In the genomic region with DNA sequence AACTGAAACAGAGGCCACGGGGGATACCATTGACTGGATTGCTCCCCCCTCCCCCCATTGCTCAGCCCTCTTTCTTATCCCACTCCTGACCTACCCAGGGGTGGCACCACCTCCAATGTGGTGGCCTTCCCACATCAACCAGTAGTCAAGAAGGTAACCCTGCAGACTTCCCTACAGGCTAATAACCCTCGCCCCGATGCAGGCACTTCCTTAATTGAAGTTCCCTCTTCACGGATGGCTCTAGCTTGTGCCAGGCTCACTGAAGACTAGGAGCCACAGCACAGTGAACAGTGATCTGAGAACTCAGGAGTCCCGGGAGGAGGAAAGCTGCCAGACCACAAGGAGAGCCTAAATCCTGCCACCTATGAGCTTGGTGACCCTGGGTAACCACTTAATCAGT, we compare ENCODE assay signal across 29 mouse cellular contexts. TPM values are rescaled to one million over a fixed set of nuclear protein-coding genes. Genes with fewer than 3 reads are reported as not detected.
A peak's percentile ranks its signal among the peaks of the same experiment; 100 is the strongest.
DNase-seq lines count a peak whose midpoint lies in the region; ATAC-seq and TF ChIP-seq lines count a peak whose summit lies in the region.
"Had no signal": no experiment of that assay in that cellular context is flagged by ENCODE, and none has a peak within 500 bp of the region (broad histone marks: within the 10 kb centered on the region; RNA-seq: fewer than 3 reads in every experiment).

No protein-coding gene starts in this region.

- H3K79me2 ChIP-seq in MEL (ENCODE audit: control insufficient read depth, insufficient read depth, low read length, poor library complexity) = no peaks in the 10 kb centered on the region

- TF ChIP-seq RAD21 in MEL (IDR thresholded peaks at IDR 0.05; ENCODE audit: low read depth, low read length) = no peak

- no peaks in the 10 kb centered on the region for H3K36me3 ChIP-seq in MEL (ENCODE audit: control insufficient read depth in 1 of 2, insufficient read depth in 2 of 2, low read length in 2 of 2)
- H3K36me3 ChIP-seq: forebrain, embryonic 10.5 days; heart, embryonic 12.5 days; heart, embryonic 15.5 days; hindbrain, embryonic 12.5 days; hindbrain, embryonic 15.5 days; intestine, embryonic 15.5 days had no signal

- H3K4me1 ChIP-seq in MEL (ENCODE audit: control insufficient read depth in 1 of 2, insufficient read depth in 2 of 2, low read length in 2 of 2) = no peaks in the 10 kb centered on the region
- H3K4me1 ChIP-seq: forebrain, embryonic 10.5 days; heart, embryonic 12.5 days; heart, embryonic 15.5 days; hindbrain, embryonic 12.5 days; hindbrain, embryonic 15.5 days; intestine, embryonic 15.5 days had no signal

- no peak overlapping the region for H3K4me3 ChIP-seq in MEL (ENCODE audit: control insufficient read depth in 1 of 2, insufficient read depth in 1 of 2, low read depth in 2 of 2, low read length in 2 of 2)
- H3K4me3 ChIP-seq: forebrain, embryonic 10.5 days; gastrocnemius, adult 2 months; heart, embryonic 12.5 days; heart, embryonic 15.5 days; hindbrain, embryonic 12.5 days; hindbrain, embryonic 15.5 days; intestine, embryonic 15.5 days had no signal

- DNase-seq in MEL (ENCODE audit: low read depth, low spot score) (peak; percentile 36), MEL-GATA-1-ER (ENCODE audit: extremely low read depth, low read depth) (peak; percentile 18)
- DNase-seq in heart, postnatal 25 days (ENCODE audit: low spot score) = no peak
- no peak for DNase-seq in cerebellum, adult 9-10 months
- DNase-seq: adrenal gland, postnatal 14 days; cerebellum, adult 11 months; cerebellum, postnatal 36 days; forebrain, postnatal 0 days; gastrocnemius, adult 2 months; gastrocnemius, postnatal 14 days; heart, adult 18-20 months; heart, postnatal 10 days; heart, postnatal 4 days; kidney, adult 11 months had no signal

- no peak for TF ChIP-seq EP300 in MEL (IDR thresholded peaks at IDR 0.05; ENCODE audit: low read depth in 1 of 2, low read length in 2 of 2)

- TF ChIP-seq POLR2A in MEL (IDR thresholded peaks at IDR 0.05; ENCODE audit: control insufficient read depth in 1 of 2, insufficient read depth in 1 of 2, low read depth in 1 of 2, low read length in 2 of 2, poor library complexity in 1 of 2) = no peak

- H3K9me3 ChIP-seq in MEL (replicated peaks; ENCODE audit: insufficient read depth, low read length) = no peaks in the 10 kb centered on the region
- H3K9me3 ChIP-seq: forebrain, embryonic 10.5 days; heart, embryonic 12.5 days; heart, embryonic 15.5 days; hindbrain, embryonic 12.5 days; hindbrain, embryonic 15.5 days; intestine, embryonic 15.5 days had no signal

- H3K9ac ChIP-seq in MEL (ENCODE audit: control insufficient read depth, low read depth, low read length, poor library complexity, severe bottlenecking) = no peak overlapping the region
- H3K9ac ChIP-seq: forebrain, postnatal 0 days; heart, embryonic 12.5 days; heart, embryonic 15.5 days; hindbrain, embryonic 12.5 days; hindbrain, embryonic 15.5 days; intestine, embryonic 15.5 days had no signal

- no peak overlapping the region for H3K27ac ChIP-seq in MEL (ENCODE audit: control insufficient read depth, low read depth, low read length)
- H3K27ac ChIP-seq: forebrain, embryonic 10.5 days; gastrocnemius, adult 2 months; heart, embryonic 15.5 days; hindbrain, embryonic 12.5 days; hindbrain, embryonic 15.5 days; intestine, embryonic 15.5 days had no signal

- TF ChIP-seq CTCF in MEL (IDR thresholded peaks at IDR 0.05 in 2 of 3, conservative IDR thresholded peaks at IDR 0.05 in 1 of 3; ENCODE audit: control insufficient read depth in 1 of 3, insufficient read depth in 1 of 3, low read depth in 2 of 3, low read length in 3 of 3, poor library complexity in 1 of 3, severe bottlenecking in 1 of 3) = no peak

- H3K27me3 ChIP-seq in MEL (ENCODE audit: control insufficient read depth in 1 of 2, insufficient read depth in 2 of 2, low read length in 2 of 2) = peaks cover 8 to 10% of the 10 kb centered on the region in 2 experiments
- H3K27me3 ChIP-seq: hindbrain, embryonic 12.5 days; hindbrain, embryonic 15.5 days; intestine, embryonic 15.5 days had no signal

- intact Hi-C loops in heart, postnatal 25 days (cut with DNase I) = no loop called here

- peak; percentile 27 to 48; a peak in 1 of 4 replicates for ATAC-seq in hematopoietic stem cell, adult 5-6 weeks (replicated peaks in 1 of 2; ENCODE audit: insufficient read depth in 1 of 2, low FRiP score in 2 of 2, low TSS enrichment in 1 of 2, low read depth in 1 of 2, poor library complexity in 2 of 2, severe bottlenecking in 2 of 2)
- 0 out of 2 replicates have a peak, but pooled peaks have one; percentile 50 for ATAC-seq in monocyte, adult 5-6 weeks (replicated peaks; ENCODE audit: insufficient number of reproducible peaks, low FRiP score, low TSS enrichment, poor library complexity, severe bottlenecking)
- ATAC-seq: CD4-positive, CD25-positive, alpha-beta regulatory T cell, adult 4 months; forebrain, embryonic 14.5 days; forebrain, postnatal 0 days; intestine, embryonic 15.5 days; Patski had no signal

TF ChIP-seq in MEL, 35 proteins besides CTCF, POLR2A, EP300 and RAD21:
- TF ChIP-seq ELF1 (IDR thresholded peaks at IDR 0.05; ENCODE audit: low read depth, low read length) = 0 out of 2 replicates have a peak, but pooled peaks have one; percentile 21
- peak; percentile 64 for TF ChIP-seq TBP (IDR thresholded peaks at IDR 0.05; ENCODE audit: low read depth, low read length)
- no peak for TF ChIP-seq NRF1 (IDR thresholded peaks at IDR 0.05; ENCODE audit: insufficient read depth, low read depth, low read length, poor library complexity, severe bottlenecking)

RNA-seq across cellular contexts. Expression of a gene that starts 11.8 kb away (rescaled TPM):
- total RNA-seq in MEL (2012; rRNA removed) = 0.23 and 0.27 TPM in 2 replicates
- under 1 TPM in 1 of 2 experiments, not detected in 1; 0.06 TPM for polyA plus RNA-seq in MEL (2012; ENCODE audit: insufficient read depth in 1 of 2, insufficient read length in 2 of 2, low read depth in 1 of 2, low replicate concordance in 2 of 2, missing spikeins in 1 of 2)
- total RNA-seq in hematopoietic stem cell, adult 5-6 weeks (2017) = 0.10 TPM in 1 of 2 replicates, not detected in the other
- total RNA-seq in monocyte, adult 5-6 weeks (2017) = 0.10 TPM in 1 of 3 replicates, not detected in the others
- under 1 TPM in 1 of 2 experiments, not detected in 1; 0.08 TPM for total RNA-seq in heart, postnatal 25 days (2021)
- total RNA-seq: gastrocnemius, adult 2 months; heart, adult 18-20 months had no signal
- polyA plus RNA-seq: CD4-positive, CD25-positive, alpha-beta regulatory T cell, adult 4 months had no signal

RNA-seq across cellular contexts. Expression of a gene that starts 32.3 kb away (rescaled TPM):
- 5.9 TPM in 2 replicates for total RNA-seq in MEL (2012; rRNA removed)
- 10 to 100 TPM in 1 of 2 experiments, not detected in 1; 19.7 TPM for polyA plus RNA-seq in MEL (2012; ENCODE audit: insufficient read depth in 1 of 2, insufficient read length in 2 of 2, low read depth in 1 of 2, low replicate concordance in 2 of 2, missing spikeins in 1 of 2)
- 21.0 and 27.2 TPM in 2 replicates for total RNA-seq in hematopoietic stem cell, adult 5-6 weeks (2017)
- 8.5 to 10.6 TPM (median 9.7 TPM) in 3 replicates for total RNA-seq in monocyte, adult 5-6 weeks (2017)
- total RNA-seq in heart, postnatal 25 days (2021) = 10 to 100 TPM; 24.8 to 25.7 TPM

RNA-seq across cellular contexts. Expression of a gene that starts 36.0 kb away (rescaled TPM):
- 0.15 TPM in 1 of 2 replicates, not detected in the other for total RNA-seq in MEL (2012; rRNA removed)
- not detected for polyA plus RNA-seq in MEL (2012; ENCODE audit: insufficient read depth in 1 of 2, insufficient read length in 2 of 2, low read depth in 1 of 2, low replicate concordance in 2 of 2, missing spikeins in 1 of 2)
- 71.9 and 78.0 TPM in 2 replicates for total RNA-seq in hematopoietic stem cell, adult 5-6 weeks (2017)
- not detected in 3 replicates for total RNA-seq in monocyte, adult 5-6 weeks (2017)
- total RNA-seq in heart, postnatal 25 days (2021) = 1 to 10 TPM; 3.5 to 4.7 TPM
- polyA plus RNA-seq: CD4-positive, CD25-positive, alpha-beta regulatory T cell, adult 4 months had no signal

RNA-seq across cellular contexts. Expression of a gene that starts 39.8 kb away (rescaled TPM):
- 318 and 349 TPM in 2 replicates for total RNA-seq in MEL (2012; rRNA removed)
- polyA plus RNA-seq in MEL (2012; ENCODE audit: insufficient read depth in 1 of 2, insufficient read length in 2 of 2, low read depth in 1 of 2, low replicate concordance in 2 of 2, missing spikeins in 1 of 2) = 100 to 1,000 TPM in 1 of 2 experiments, not detected in 1; 408 TPM
- 32.9 and 107 TPM in 2 replicates for total RNA-seq in hematopoietic stem cell, adult 5-6 weeks (2017)
- 38.9 to 84.9 TPM (median 83.4 TPM) in 3 replicates for total RNA-seq in monocyte, adult 5-6 weeks (2017)
- 10 to 100 TPM; 51.1 to 52.0 TPM for total RNA-seq in heart, postnatal 25 days (2021)

RNA-seq across cellular contexts. Expression of a gene that starts 47.7 kb away (rescaled TPM):
- total RNA-seq in MEL (2012; rRNA removed) = 0.04 TPM in 1 of 2 replicates, not detected in the other
- under 1 TPM in 1 of 2 experiments, not detected in 1; 0.03 TPM for polyA plus RNA-seq in MEL (2012; ENCODE audit: insufficient read depth in 1 of 2, insufficient read length in 2 of 2, low read depth in 1 of 2, low replicate concordance in 2 of 2, missing spikeins in 1 of 2)
- not detected in 2 replicates for total RNA-seq in hematopoietic stem cell, adult 5-6 weeks (2017)
- not detected in 3 replicates for total RNA-seq in monocyte, adult 5-6 weeks (2017)
- total RNA-seq in heart, postnatal 25 days (2021) = not detected
- total RNA-seq: adrenal gland, adult 18-20 months; adrenal gland, postnatal 14 days; adrenal gland, postnatal 4 days; forebrain, postnatal 0 days; gastrocnemius, adult 2 months; gastrocnemius, postnatal 14 days; gastrocnemius, postnatal 4 days; heart, adult 18-20 months; heart, postnatal 10 days; heart, postnatal 4 days had no signal
- polyA plus RNA-seq: CD4-positive, CD25-positive, alpha-beta regulatory T cell, adult 4 months; frontal cortex, adult 2 months had no signal

Comparison
In these comparisons a context has a peak if more than half of its experiments do, and no peak if none do; other contexts are left out.
1. DNase-seq: peak in MEL (single experiment) and MEL-GATA-1-ER (single experiment); none in heart, postnatal 25 days (single experiment) and cerebellum, adult 9-10 months (single experiment).
2. RNA of a gene that starts 36.0 kb away (total RNA-seq): 71.9 to 78.0 TPM in hematopoietic stem cell, adult 5-6 weeks; 3.5 to 4.7 TPM in heart, postnatal 25 days, 0.15 TPM in MEL and not detected in monocyte, adult 5-6 weeks; every median in the first group is over 10 times any median in the second.